Mouse (Mus musculus) CH12.LX (cell line): ENCODE data around the gene Lrrc75b. TPM values are rescaled to one million over a fixed set of nuclear protein-coding genes. Genes with fewer than 3 reads are reported as not detected.

Experiments used
- DNase-seq: peaks from one replicate; pipeline ENCODE4 v3.0.0-alpha.2; 2013; ENCODE audit errors: extremely low read depth
- H3K27ac ChIP-seq: 2 replicates; pipeline ENCODE4 v1.5.1; 2012; ENCODE audit warnings: low read depth, mild to moderate bottlenecking, control low read depth, moderate library complexity; ENCODE audit not compliant: insufficient read depth
- H3K27me3 ChIP-seq: replicated peaks from 2 replicates; pipeline ENCODE3; 2012; ENCODE audit warnings: inconsistent platforms
- H3K36me3 ChIP-seq, 2 experiments: replicated peaks in 1 of 2; 2 replicates each; pipeline versions ENCODE3 to v1.6.1; 2012; ENCODE audit warnings: inconsistent platforms in 1 of 2, low read length in 1 of 2, mild to moderate bottlenecking in 1 of 2, mixed read lengths in 1 of 2, moderate library complexity in 1 of 2; ENCODE audit not compliant: control insufficient read depth in 1 of 2, insufficient read depth in 1 of 2
- H3K4me1 ChIP-seq, 2 experiments: 2 replicates each; pipeline ENCODE4 v1.6.1; 2012; ENCODE audit warnings: inconsistent platforms in 1 of 2, moderate library complexity in 1 of 2; ENCODE audit not compliant: insufficient read depth in 2 of 2, control insufficient read depth in 1 of 2
- H3K4me2 ChIP-seq: 2 replicates; pipeline ENCODE4 v1.6.1; 2012; ENCODE audit warnings: low read depth, mild to moderate bottlenecking, control low read depth; ENCODE audit not compliant: poor library complexity, insufficient read depth, severe bottlenecking
- H3K4me3 ChIP-seq, 3 experiments: fragments of 150-350 bp in 1 of 3; sonication (generic) in 1 of 3; replicated peaks in 1 of 3; 2 replicates each; pipeline versions ENCODE3 to v1.5.1; 2011 to 2012; ENCODE audit warnings: low read depth in 2 of 3, low read length in 2 of 3, mild to moderate bottlenecking in 2 of 3, moderate library complexity in 2 of 3, control low read depth in 1 of 3, improper control_type of control experiment in 1 of 3, inconsistent platforms in 1 of 3, mixed read lengths in 1 of 3; ENCODE audit not compliant: poor library complexity in 1 of 3
- H3K79me2 ChIP-seq: replicated peaks from 2 replicates; pipeline ENCODE4 v1.6.1; 2012; ENCODE audit warnings: mild to moderate bottlenecking, moderate library complexity; ENCODE audit not compliant: control insufficient read depth, poor library complexity, insufficient read depth, severe bottlenecking; ENCODE audit errors: extremely low read depth
- H3K9ac ChIP-seq: 2 replicates; pipeline ENCODE4 v1.6.1; 2012; ENCODE audit warnings: low read depth, mild to moderate bottlenecking, control low read depth, moderate library complexity; ENCODE audit not compliant: insufficient read depth
- H3K9me3 ChIP-seq: replicated peaks from 2 replicates; pipeline ENCODE3; 2012; ENCODE audit warnings: low read length, inconsistent platforms, mixed read lengths
- CHD1 ChIP-seq: IDR thresholded peaks from 2 replicates; pipeline ENCODE4 v1.6.1; 2012; ENCODE audit warnings: low read depth, low read length, improper control_type of control experiment, inconsistent platforms
- CHD2 ChIP-seq: IDR thresholded peaks from 2 replicates; pipeline ENCODE4 v1.6.1; 2011; ENCODE audit warnings: low read length, improper control_type of control experiment
- CTCF ChIP-seq, 2 experiments: IDR thresholded peaks in 1 of 2; conservative IDR thresholded peaks in 1 of 2; 2 replicates each; pipeline ENCODE4 v1.5.1; 2011 to 2012; ENCODE audit warnings: low read depth in 2 of 2, low read length in 2 of 2, improper control_type of control experiment in 1 of 2, inconsistent platforms in 1 of 2, mild to moderate bottlenecking in 1 of 2, moderate library complexity in 1 of 2
- ELF1 ChIP-seq: IDR thresholded peaks from 2 replicates; pipeline ENCODE4 v1.6.1; 2014; ENCODE audit warnings: low read depth, mild to moderate bottlenecking, inconsistent platforms, low read length, improper control_type of control experiment
- EP300 ChIP-seq: IDR thresholded peaks from 2 replicates; pipeline ENCODE4 v1.6.1; 2011; ENCODE audit warnings: low read length, improper control_type of control experiment
- ETS1 ChIP-seq: conservative IDR thresholded peaks from 2 replicates; pipeline ENCODE4 v1.6.1; 2012; ENCODE audit warnings: low read depth, mild to moderate bottlenecking, inconsistent platforms, low read length, improper control_type of control experiment, moderate library complexity
- IRF4 ChIP-seq: IDR thresholded peaks from 2 replicates; pipeline ENCODE4 v1.6.1; 2014; ENCODE audit warnings: low read depth, mild to moderate bottlenecking, inconsistent platforms, low read length, improper control_type of control experiment
- MAFK ChIP-seq: IDR thresholded peaks from 2 replicates; pipeline ENCODE4 v1.6.1; 2011; ENCODE audit warnings: low read length, improper control_type of control experiment; ENCODE audit not compliant: insufficient replicate concordance
- MAX ChIP-seq: IDR thresholded peaks from 2 replicates; pipeline ENCODE4 v1.6.1; 2011; ENCODE audit warnings: low read length, improper control_type of control experiment
- MEF2A ChIP-seq: IDR thresholded peaks from 2 replicates; pipeline ENCODE4 v1.6.1; 2014; ENCODE audit warnings: low read depth, mild to moderate bottlenecking, inconsistent platforms, low read length, improper control_type of control experiment, borderline replicate concordance
- MYC ChIP-seq: IDR thresholded peaks from 2 replicates; pipeline ENCODE4 v1.6.1; 2011; ENCODE audit warnings: low read depth, mild to moderate bottlenecking, improper control_type of control experiment, low read length
- NELFE ChIP-seq: IDR thresholded peaks from 2 replicates; pipeline ENCODE4 v1.6.1; 2011; ENCODE audit warnings: low read depth, low read length, improper control_type of control experiment
- PAX5 ChIP-seq: IDR thresholded peaks from 2 replicates; pipeline ENCODE4 v1.6.1; 2012; ENCODE audit warnings: low read length, inconsistent platforms, mixed read lengths
- POLR2A ChIP-seq: IDR thresholded peaks from 2 replicates; pipeline ENCODE4 v1.6.1; 2011; ENCODE audit warnings: low read depth, mild to moderate bottlenecking, improper control_type of control experiment, low read length
- TCF12 ChIP-seq: IDR thresholded peaks from 2 replicates; pipeline ENCODE4 v1.6.1; 2014; ENCODE audit warnings: low read depth, mild to moderate bottlenecking, inconsistent platforms, low read length, improper control_type of control experiment
- UBTF ChIP-seq: IDR thresholded peaks from 2 replicates; pipeline ENCODE4 v1.6.1; 2012; ENCODE audit warnings: low read depth, mild to moderate bottlenecking, inconsistent platforms, low read length, improper control_type of control experiment, moderate library complexity
- USF1 ChIP-seq: IDR thresholded peaks from 2 replicates; pipeline ENCODE4 v1.6.1; 2014; ENCODE audit warnings: low read depth, mild to moderate bottlenecking, inconsistent platforms, low read length, improper control_type of control experiment
- USF2 ChIP-seq: conservative IDR thresholded peaks from 2 replicates; pipeline ENCODE4 v1.6.1; 2011; ENCODE audit warnings: low read depth, low read length, improper control_type of control experiment
- ZC3H11A ChIP-seq: IDR thresholded peaks from 2 replicates; pipeline ENCODE4 v1.6.1; 2012; ENCODE audit warnings: low read depth, mild to moderate bottlenecking, inconsistent platforms, low read length, improper control_type of control experiment
- ZKSCAN1 ChIP-seq: IDR thresholded peaks from 2 replicates; pipeline ENCODE4 v1.6.1; 2012; ENCODE audit warnings: low read depth, inconsistent platforms, low read length, improper control_type of control experiment, borderline replicate concordance
- ZMIZ1 ChIP-seq: IDR thresholded peaks from 2 replicates; pipeline ENCODE4 v1.6.1; 2012; ENCODE audit warnings: low read depth, mild to moderate bottlenecking, inconsistent platforms, low read length, improper control_type of control experiment
- ZNF384 ChIP-seq: IDR thresholded peaks from 2 replicates; pipeline ENCODE4 v1.6.1; 2012; ENCODE audit warnings: low read depth, low read length, improper control_type of control experiment, inconsistent platforms
- dilution Hi-C: fragments of 300-500 bp; cut with MboI; formaldehyde crosslinking; loops from 2 replicates; pipeline ENCODE4 v1.14.3; 2020; ENCODE audit warnings: low sequenced_read_pairs; ENCODE audit not compliant: extremely low pct_unique_long_range_greater_than_20kb, extremely low pct_ligation_motif_present
- in situ Hi-C: fragments of 300-500 bp; cut with MboI; formaldehyde crosslinking; loops from 3 replicates; pipeline ENCODE4 v1.14.3; 2019; ENCODE audit warnings: low sequenced_read_pairs, low pct_ligation_motif_present, low pct_unique_long_range_greater_than_20kb, mixed read lengths
- polyA plus RNA-seq: library from polyadenylated mRNA; unstranded; fragments of >175 nt; gene quantifications from 2 replicates; pipeline ENCODE4 v1.2.1, GENCODE M21; 2012; ENCODE audit warnings: low read depth; ENCODE audit not compliant: insufficient read length
- total RNA-seq, 2 experiments: library from RNA; depleted of rRNA; stranded (reverse); fragments of 300-350 nt in 1 of 2; fragments of >200 nt in 1 of 2; gene quantifications; 2 replicates each; pipeline ENCODE4 v1.2.3; 2012 to 2014

Gene Lrrc75b
- total and polyA plus RNA-seq, 3 experiments, result not detected

DNA sequence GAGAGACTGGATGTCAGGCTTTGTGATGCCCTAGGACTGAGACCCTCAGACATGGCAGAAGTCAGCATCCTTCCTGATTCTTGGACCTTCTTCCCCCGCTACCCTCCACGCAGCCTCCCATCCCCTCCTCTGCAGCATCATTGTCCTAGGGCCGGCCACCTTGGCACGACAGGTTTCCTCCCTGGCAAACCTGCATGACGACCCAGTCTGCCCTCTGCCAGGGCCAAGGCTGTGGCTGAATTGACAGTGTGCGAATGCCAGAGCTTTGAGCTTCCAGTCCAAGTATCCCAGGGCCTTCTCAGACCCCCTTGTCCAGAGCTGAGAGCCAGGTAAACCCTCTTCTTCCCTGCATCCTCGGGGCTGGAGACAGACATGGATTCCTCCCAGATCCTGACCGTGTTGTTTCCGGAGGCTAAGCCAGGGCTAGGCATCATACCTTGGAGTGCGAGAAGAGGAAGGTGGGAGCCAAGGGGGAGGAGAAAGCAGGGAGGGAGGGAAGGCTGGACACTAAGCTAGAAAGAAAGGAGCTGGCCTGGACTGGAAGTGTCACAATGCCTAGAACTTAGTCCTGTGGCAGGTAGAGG is 1.0 kb upstream of the Lrrc75b start, which contains the start of gene Ggt1:
Ggt1 (plus strand) TSS at position 534 of the 584 bp plus-strand sequence.
- Histone ChIP-seq H3K4me3 (no peak within 1 kb of the TSS), H3K9me3 (no peaks in the 10 kb centered on the region), H3K27ac (no peak within 1 kb of the TSS), H3K4me1 (peaks cover 16 to 38% of the 10 kb centered on the region in 2 experiments), H3K79me2 (no peaks in the 10 kb centered on the region), H3K4me2 (no peak within 1 kb of the TSS), H3K9ac (no peak within 1 kb of the TSS), H3K27me3 (peaks cover 20% of the 10 kb centered on the region), H3K36me3 (no peaks in the 10 kb centered on the region)
- TF ChIP-seq CTCF (conservative IDR thresholded peaks at IDR 0.05 in 1 of 2, IDR thresholded peaks at IDR 0.05 in 1 of 2; ENCODE audit: low read depth in 2 of 2, low read length in 2 of 2), result no peak
- no peak for TF ChIP-seq MAFK
- TF ChIP-seq MYC, result no peak
- no peak for TF ChIP-seq ELF1
- DNase-seq, result no peak
- in situ Hi-C loops (no loop called here), dilution Hi-C loops (no loop called here)

DNA sequence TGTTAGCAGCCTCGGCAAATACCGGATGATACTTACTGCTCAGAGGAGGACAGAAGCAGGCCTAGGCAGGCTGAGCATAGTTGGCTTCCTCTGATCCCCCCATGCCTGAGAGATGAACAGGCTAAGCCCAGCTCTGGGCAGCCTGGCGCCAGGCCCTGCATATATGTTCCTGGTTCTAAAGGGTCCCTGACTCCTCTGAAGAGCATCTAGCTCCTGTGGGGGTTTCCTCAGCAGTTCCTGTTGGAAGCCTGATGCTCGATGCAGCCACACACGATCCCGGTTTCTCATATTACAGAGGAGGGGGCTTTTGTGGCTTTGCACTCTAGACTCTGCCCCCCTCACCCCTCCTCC is 394 bp upstream of the Lrrc75b start:
- Histone ChIP-seq H3K4me2 (peak overlapping the region; percentile 48; the same call in 1 of the 2 replicates), H3K79me2 (no peaks in the 10 kb centered on the region), H3K36me3 (no peaks in the 10 kb centered on the region), H3K9me3 (no peaks in the 10 kb centered on the region), H3K4me3 (no peak overlapping the region), H3K27ac (no peak overlapping the region), H3K4me1 (peaks cover 14 to 33% of the 10 kb centered on the region in 2 experiments), H3K9ac (no peak overlapping the region), H3K27me3 (peaks cover 20% of the 10 kb centered on the region)
- in situ Hi-C loops (no loop called here), dilution Hi-C loops (no loop called here)
- TF ChIP-seq UBTF (no peak), TCF12 (no peak), POLR2A (no peak)
- DNase-seq, result no peak

DNA sequence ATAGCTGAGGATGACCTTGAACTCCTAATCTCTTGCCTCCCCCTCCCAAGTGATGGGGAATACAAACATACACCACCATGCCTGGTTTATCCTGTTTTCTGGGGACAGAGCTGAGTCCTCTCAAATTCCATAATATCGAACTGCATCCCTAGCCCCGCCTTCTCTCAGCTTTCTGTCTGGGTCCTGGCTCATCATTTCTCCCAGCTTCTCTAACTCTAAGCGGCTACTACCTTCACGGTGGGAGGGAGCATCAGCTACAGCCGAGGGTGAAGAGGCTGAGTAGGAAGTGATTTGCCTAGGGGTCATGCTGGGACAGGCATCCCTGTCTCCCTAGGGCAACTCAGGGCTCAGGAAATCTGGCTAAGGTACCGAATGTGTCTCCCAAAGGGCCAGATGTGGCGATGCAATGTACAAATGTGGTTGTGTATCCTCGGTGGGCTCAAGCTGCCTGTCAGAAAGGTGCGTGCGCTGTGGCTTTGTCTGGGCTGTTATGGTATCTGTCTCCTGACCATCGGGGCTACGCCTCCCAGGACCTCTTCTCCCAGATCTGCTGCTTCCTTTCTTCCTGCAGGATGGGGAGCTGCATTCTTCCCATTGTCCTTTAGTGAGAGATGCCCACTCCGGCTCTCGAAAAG is 972 bp downstream of the Lrrc75b start:
- no peak overlapping the region for H3K27ac ChIP-seq
- H3K4me1 ChIP-seq, result peaks cover 14 to 25% of the 10 kb centered on the region in 2 experiments
- H3K79me2 ChIP-seq, result no peaks in the 10 kb centered on the region
- dilution Hi-C loops, result no loop called here
- no peaks in the 10 kb centered on the region for H3K36me3 ChIP-seq
- no peaks in the 10 kb centered on the region for H3K9me3 ChIP-seq
- no peak for TF ChIP-seq ETS1
- no peak for TF ChIP-seq ZKSCAN1
- no peak for TF ChIP-seq CHD1
- TF ChIP-seq USF1, result no peak
- no peak for TF ChIP-seq USF2
- TF ChIP-seq ZC3H11A, result no peak
- no peak for TF ChIP-seq MYC
- TF ChIP-seq CHD2, result no peak
- TF ChIP-seq MAX, result no peak
- no peak for TF ChIP-seq ELF1
- no peak for TF ChIP-seq IRF4
- no peak for TF ChIP-seq NELFE
- TF ChIP-seq MEF2A, result no peak
- no peak for TF ChIP-seq UBTF
- no peak for TF ChIP-seq CTCF (conservative IDR thresholded peaks at IDR 0.05 in 1 of 2, IDR thresholded peaks at IDR 0.05 in 1 of 2; ENCODE audit: low read depth in 2 of 2, low read length in 2 of 2)
- no peak for TF ChIP-seq EP300
- no peak for TF ChIP-seq ZMIZ1
- no peak for TF ChIP-seq PAX5
- no peak for TF ChIP-seq ZNF384
- no peak for DNase-seq
- peak overlapping the region; percentile 48 for H3K4me2 ChIP-seq
- H3K4me3 ChIP-seq, result no peak overlapping the region
- no peak overlapping the region for H3K9ac ChIP-seq
- peaks cover 20% of the 10 kb centered on the region for H3K27me3 ChIP-seq
- in situ Hi-C loops, result no loop called here
